Mouse (Mus musculus): ENCODE measurements at regions not wholly inside any gene's neighbourhood (a gene's known extent, or its start where the extent isn't known, plus 50 kb on each side); places are given as distances from the start of the nearest gene placed in this dataset.
A peak's percentile ranks its signal among the peaks of the same experiment; 100 is the strongest.

GRCm38 (mm10) chrX:96876239-96876638 is 163.0 kb downstream of the Gpr165 start:
- DNase-seq (ENCODE audit: low read depth): no peak

- peak; percentile 1 for DNase-seq (ENCODE audit: low read depth)
These were observed 165.5 kb downstream of the Gpr165 start for GRCm38 (mm10) chrX:96878721-96879120.

GRCm38 (mm10) chrX:96879154-96879553 is 165.9 kb downstream of the Gpr165 start:
- no peak for DNase-seq (ENCODE audit: low read depth)

GRCm38 (mm10) chrX:96900636-96901035 is 171.8 kb upstream of the Pgr15l start:
- peak; percentile 18 for DNase-seq (ENCODE audit: low read depth)
